Mouse (Mus musculus): ENCODE measurements around the gene Kalrn. TPM values are rescaled to one million over a fixed set of nuclear protein-coding genes. Genes with fewer than 3 reads are reported as not detected.

Gene Kalrn
- polyA plus RNA-seq, 1 experiment, result 309 TPM

GRCm38 (mm10) chr16:34043048-34043795 lies 530.1 kb downstream of the Kalrn start:
- H3K27me3 ChIP-seq (replicated peaks), result no peaks in the 10 kb centered on the region
- no peaks in the 10 kb centered on the region for H3K9me3 ChIP-seq

GRCm38 (mm10) chr16:34042586-34042985 lies 530.7 kb downstream of the Kalrn start:
- Histone ChIP-seq H3K4me1 (peaks cover 100% of the 10 kb centered on the region), H3K36me3 (replicated peaks; ENCODE audit: low read length) (peaks cover 95% of the 10 kb centered on the region), H3K9me3 (no peaks in the 10 kb centered on the region), H3K4me3 (replicated peaks) (peak overlapping the region; percentile 35), H3K27me3 (replicated peaks) (no peaks in the 10 kb centered on the region)
- no peak for TF ChIP-seq FLI1 (IDR thresholded peaks at IDR 0.05; ENCODE audit: low read length)
- no peak for TF ChIP-seq GATA1 (IDR thresholded peaks at IDR 0.05; ENCODE audit: borderline replicate concordance, low read length)

More at GRCm38 (mm10) chr16:34043048-34043795, 530.1 kb downstream of the Kalrn start:
- H3K4me3 ChIP-seq (replicated peaks), result no peak overlapping the region
- H3K36me3 ChIP-seq (replicated peaks; ENCODE audit: low read length), result peaks cover 95% of the 10 kb centered on the region
- H3K4me1 ChIP-seq, result peaks cover 100% of the 10 kb centered on the region
- no peak for TF ChIP-seq GATA1 (IDR thresholded peaks at IDR 0.05; ENCODE audit: borderline replicate concordance, low read length)

DNA sequence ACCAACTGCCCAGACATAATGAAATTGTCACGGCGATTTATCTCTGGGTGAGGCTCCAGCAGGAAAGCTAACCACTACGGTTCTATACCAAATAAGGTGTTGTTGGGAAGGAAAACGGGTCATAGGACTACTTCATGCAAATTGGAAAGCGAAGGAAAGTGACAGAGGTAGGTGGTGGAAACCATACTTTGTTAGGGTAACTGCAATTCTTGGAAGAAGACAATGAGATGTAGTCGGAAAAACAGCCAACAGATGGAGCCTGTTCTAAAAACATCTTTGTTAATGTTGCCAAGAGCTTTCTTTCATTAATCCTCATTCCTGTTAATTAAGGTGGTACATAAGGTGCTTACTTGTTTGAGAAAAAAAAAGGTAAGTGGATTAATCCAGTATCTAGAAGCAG lies 533.1 kb downstream of the Kalrn start:
- Histone ChIP-seq H3K36me3 (replicated peaks; ENCODE audit: low read length) (peaks cover 95% of the 10 kb centered on the region), H3K9me3 (no peaks in the 10 kb centered on the region), H3K4me1 (peaks cover 100% of the 10 kb centered on the region), H3K27me3 (replicated peaks) (no peaks in the 10 kb centered on the region), H3K4me3 (replicated peaks) (peak overlapping the region; percentile 76)
- TF ChIP-seq GATA1 (IDR thresholded peaks at IDR 0.05; ENCODE audit: borderline replicate concordance, low read length) (no peak), FLI1 (IDR thresholded peaks at IDR 0.05; ENCODE audit: low read length) (no peak)

- no peaks in the 10 kb centered on the region for H3K27me3 ChIP-seq (replicated peaks)
- H3K4me1 ChIP-seq, result peaks cover 100% of the 10 kb centered on the region
- TF ChIP-seq GATA1 (IDR thresholded peaks at IDR 0.05; ENCODE audit: borderline replicate concordance, low read length) (no peak), FLI1 (IDR thresholded peaks at IDR 0.05; ENCODE audit: low read length) (no peak)
Observed at GRCm38 (mm10) chr16:34039736-34040135, 533.6 kb downstream of the Kalrn start.

GRCm38 (mm10) chr16:34036327-34037047 lies 536.8 kb downstream of the Kalrn start:
- peak; percentile 72 for TF ChIP-seq FLI1 (IDR thresholded peaks at IDR 0.05; ENCODE audit: low read length)
- peak; percentile 84; the same call in 2 of the 3 replicates for TF ChIP-seq GATA1 (IDR thresholded peaks at IDR 0.05; ENCODE audit: borderline replicate concordance, low read length)
- Histone ChIP-seq H3K36me3 (replicated peaks; ENCODE audit: low read length) (peaks cover 95% of the 10 kb centered on the region), H3K9me3 (no peaks in the 10 kb centered on the region), H3K27me3 (replicated peaks) (no peaks in the 10 kb centered on the region), H3K4me3 (replicated peaks) (peak overlapping the region; percentile 71), H3K4me1 (peaks cover 100% of the 10 kb centered on the region)

More at GRCm38 (mm10) chr16:34039736-34040135, 533.6 kb downstream of the Kalrn start:
- peaks cover 95% of the 10 kb centered on the region for H3K36me3 ChIP-seq (replicated peaks; ENCODE audit: low read length)
- no peaks in the 10 kb centered on the region for H3K9me3 ChIP-seq
- H3K4me3 ChIP-seq (replicated peaks), result peak overlapping the region; percentile 76

- Histone ChIP-seq H3K27me3 (replicated peaks) (no peaks in the 10 kb centered on the region), H3K4me3 (replicated peaks) (no peak overlapping the region), H3K4me1 (peaks cover 100% of the 10 kb centered on the region), H3K36me3 (replicated peaks; ENCODE audit: low read length) (peaks cover 100% of the 10 kb centered on the region), H3K9me3 (no peaks in the 10 kb centered on the region)
- TF ChIP-seq FLI1 (IDR thresholded peaks at IDR 0.05; ENCODE audit: low read length) (no peak), GATA1 (IDR thresholded peaks at IDR 0.05; ENCODE audit: borderline replicate concordance, low read length) (no peak)
Observed at GRCm38 (mm10) chr16:34035780-34036179, 537.6 kb downstream of the Kalrn start.

- Histone ChIP-seq H3K9me3 (no peaks in the 10 kb centered on the region), H3K4me1 (peaks cover 98% of the 10 kb centered on the region), H3K27me3 (replicated peaks) (no peaks in the 10 kb centered on the region), H3K36me3 (replicated peaks; ENCODE audit: low read length) (peaks cover 100% of the 10 kb centered on the region), H3K4me3 (replicated peaks) (peak overlapping the region; percentile 62)
- TF ChIP-seq FLI1 (IDR thresholded peaks at IDR 0.05; ENCODE audit: low read length), result no peak
Observed at GRCm38 (mm10) chr16:34034267-34034666, 539.1 kb downstream of the Kalrn start.

DNA sequence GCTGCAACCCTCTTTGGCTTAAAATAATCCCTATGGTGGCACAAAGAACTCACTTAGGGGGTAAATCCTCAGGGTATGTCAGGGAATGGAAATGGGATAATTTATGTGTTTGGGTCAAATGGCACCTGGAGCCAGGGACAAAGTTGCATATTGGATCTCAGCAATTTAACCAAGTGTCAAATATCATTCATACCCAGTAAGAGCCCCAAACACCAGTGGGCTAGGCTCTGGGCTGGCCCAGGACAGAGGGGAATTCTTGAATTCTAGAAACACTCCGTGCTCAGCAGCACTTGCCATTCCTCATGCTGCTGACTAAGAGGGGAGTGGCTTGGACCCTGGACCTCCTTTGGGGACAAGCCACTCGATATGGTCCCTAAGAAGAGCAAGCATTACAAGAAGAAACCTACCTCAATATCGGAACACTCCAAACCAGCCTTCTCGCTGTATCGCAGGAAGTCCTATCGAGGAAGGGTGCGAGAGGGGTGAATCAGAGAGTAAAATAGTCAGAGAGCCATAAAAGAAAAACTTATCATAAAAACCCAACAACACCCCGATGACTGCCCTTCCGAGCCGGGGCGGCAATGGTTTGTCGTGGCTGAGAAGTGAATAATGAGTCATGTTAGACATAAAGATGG lies 541.2 kb downstream of the Kalrn start:
- Histone ChIP-seq H3K4me1 (peaks cover 89% of the 10 kb centered on the region), H3K9me3 (no peaks in the 10 kb centered on the region), H3K27me3 (replicated peaks) (no peaks in the 10 kb centered on the region), H3K4me3 (replicated peaks) (no peak overlapping the region), H3K36me3 (replicated peaks; ENCODE audit: low read length) (peaks cover 100% of the 10 kb centered on the region)
- no peak for TF ChIP-seq GATA1 (IDR thresholded peaks at IDR 0.05; ENCODE audit: borderline replicate concordance, low read length)
- TF ChIP-seq FLI1 (IDR thresholded peaks at IDR 0.05; ENCODE audit: low read length), result no peak

- Histone ChIP-seq H3K4me1 (peaks cover 89% of the 10 kb centered on the region), H3K9me3 (no peaks in the 10 kb centered on the region), H3K4me3 (replicated peaks) (no peak overlapping the region), H3K36me3 (replicated peaks; ENCODE audit: low read length) (peaks cover 100% of the 10 kb centered on the region), H3K27me3 (replicated peaks) (no peaks in the 10 kb centered on the region)
- TF ChIP-seq FLI1 (IDR thresholded peaks at IDR 0.05; ENCODE audit: low read length) (no peak), GATA1 (IDR thresholded peaks at IDR 0.05; ENCODE audit: borderline replicate concordance, low read length) (peak; percentile 49; the same call in 1 of the 3 replicates)
Observed at GRCm38 (mm10) chr16:34031565-34031964, 541.8 kb downstream of the Kalrn start.

Measured in megakaryocyte, embryonic 14.5 days (primary cell).